Mouse (Mus musculus) erythroblast, embryonic 14.5 days (primary cell): Measurements from ENCODE around the gene Ankzf1.

Source experiments
- GATA1 ChIP-seq: IDR thresholded peaks from 2 replicates; pipeline ENCODE4 v1.6.1; 2012; ENCODE audit warnings: low read length, inconsistent platforms, mixed read lengths
- TAL1 ChIP-seq: IDR thresholded peaks from 3 replicates; pipeline ENCODE4 v1.6.1; 2012; ENCODE audit warnings: low read length, inconsistent platforms, mixed read lengths

DNA sequence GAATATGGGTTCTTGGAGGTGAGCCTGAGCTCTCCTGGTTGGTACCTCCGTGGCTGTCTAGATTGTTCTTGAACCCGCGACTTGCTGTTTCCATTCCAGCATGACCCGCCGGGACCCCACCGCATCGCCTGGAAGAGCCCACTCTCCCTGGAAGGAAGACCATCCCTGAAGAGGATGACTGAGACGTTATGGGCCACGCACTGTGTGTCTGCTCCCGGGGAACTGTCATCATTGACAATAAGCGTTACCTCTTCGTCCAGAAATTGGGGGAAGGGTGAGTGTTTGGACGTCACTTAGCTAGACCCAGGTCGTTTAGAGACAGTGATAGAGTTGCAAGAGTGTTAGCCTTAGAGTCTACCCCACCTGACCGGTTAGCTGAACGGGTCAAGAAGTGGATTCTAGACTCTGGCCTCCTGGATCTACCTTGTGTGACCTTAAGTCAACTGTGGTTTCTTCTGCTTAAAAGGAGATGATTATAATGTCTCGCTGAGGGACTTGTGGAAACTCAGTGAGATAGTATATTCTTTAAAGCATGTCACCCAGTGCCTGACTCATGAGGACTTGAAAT lies 19.3 kb downstream of the Ankzf1 start:
- no peak for TF ChIP-seq GATA1
- no peak for TF ChIP-seq TAL1
